Mouse (Mus musculus) myocyte (in vitro differentiated cells): ENCODE results near the gene Mc3r. TPM values are rescaled to one million over a fixed set of nuclear protein-coding genes. Genes with fewer than 3 reads are reported as not detected.

Experiments used
- H3K27me3 ChIP-seq: one replicate; pipeline ENCODE4 v1.6.1; 2011; ENCODE audit not compliant: control insufficient read depth, insufficient read depth, insufficient read length
- H3K36me3 ChIP-seq: one replicate; pipeline ENCODE4 v1.6.1; 2011; ENCODE audit not compliant: control insufficient read depth, insufficient read depth
- H3K4me2 ChIP-seq: one replicate; pipeline ENCODE4 v1.6.1; 2011; ENCODE audit warnings: low read depth, control low read depth
- H3K4me3 ChIP-seq: one replicate; pipeline ENCODE4 v1.5.1; 2011; ENCODE audit warnings: mild to moderate bottlenecking, control low read depth, moderate library complexity
- H3K79me2 ChIP-seq: one replicate; pipeline ENCODE4 v1.6.1; 2011; ENCODE audit not compliant: control insufficient read depth, insufficient read depth
- H3ac ChIP-seq: one replicate; pipeline ENCODE4 v1.6.1; 2011; ENCODE audit not compliant: control insufficient read depth, insufficient read length
- CEBPB ChIP-seq: IDR thresholded peaks from 2 replicates; pipeline ENCODE4 v1.6.1; 2011; ENCODE audit warnings: mild to moderate bottlenecking, moderate library complexity; ENCODE audit not compliant: poor library complexity, insufficient read depth, severe bottlenecking
- E2F4 ChIP-seq: IDR thresholded peaks from one replicate; pipeline ENCODE4 v1.6.1; 2011; ENCODE audit warnings: mild to moderate bottlenecking, control low read depth, moderate library complexity; ENCODE audit not compliant: insufficient read depth
- MAX ChIP-seq: IDR thresholded peaks from one replicate; pipeline ENCODE4 v1.6.1; 2011; ENCODE audit warnings: low read depth, mild to moderate bottlenecking, control low read depth
- MYOD1 ChIP-seq, 3 experiments: IDR thresholded peaks; one replicate each; pipeline ENCODE4 v1.6.1; 2011; ENCODE audit warnings: control low read depth in 2 of 3, low read depth in 2 of 3, mild to moderate bottlenecking in 2 of 3, moderate library complexity in 1 of 3; ENCODE audit not compliant: insufficient read length in 2 of 3, control insufficient read depth in 1 of 3
- MYOG ChIP-seq, 3 experiments: IDR thresholded peaks; one replicate each; pipeline ENCODE4 v1.6.1; 2011; ENCODE audit warnings: control low read depth in 2 of 3, low read depth in 2 of 3, mild to moderate bottlenecking in 2 of 3; ENCODE audit not compliant: insufficient read length in 2 of 3, control insufficient read depth in 1 of 3, insufficient read depth in 1 of 3
- POLR2A ChIP-seq: IDR thresholded peaks from one replicate; pipeline ENCODE4 v1.6.1; 2011; ENCODE audit warnings: low read depth, mild to moderate bottlenecking, control low read depth, moderate library complexity; ENCODE audit not compliant: insufficient read length
- POLR2AphosphoS2 ChIP-seq: IDR thresholded peaks from one replicate; pipeline ENCODE4 v1.6.1; 2011; ENCODE audit warnings: low read depth, control low read depth; ENCODE audit not compliant: insufficient read length
- REST ChIP-seq: IDR thresholded peaks from one replicate; pipeline ENCODE4 v1.6.1; 2011; ENCODE audit warnings: mild to moderate bottlenecking, control low read depth, moderate library complexity; ENCODE audit not compliant: insufficient read depth, insufficient read length
- SRF ChIP-seq: IDR thresholded peaks from one replicate; pipeline ENCODE4 v1.6.1; 2011; ENCODE audit warnings: low read depth; ENCODE audit not compliant: control insufficient read depth, insufficient read length
- TCF12 ChIP-seq: IDR thresholded peaks from one replicate; pipeline ENCODE4 v1.6.1; 2011; ENCODE audit warnings: mild to moderate bottlenecking, control low read depth; ENCODE audit not compliant: poor library complexity, insufficient read depth, severe bottlenecking
- TCF3 ChIP-seq: IDR thresholded peaks from one replicate; pipeline ENCODE4 v1.6.1; 2011; ENCODE audit warnings: low read depth, control low read depth; ENCODE audit not compliant: insufficient read length
- USF1 ChIP-seq: IDR thresholded peaks from one replicate; pipeline ENCODE4 v1.6.1; 2011; ENCODE audit warnings: low read depth, mild to moderate bottlenecking, control low read depth, moderate library complexity
- polyA plus RNA-seq: library from polyadenylated mRNA; unstranded; fragments of >200 nt; fragmentation: generic; extraction: Trizol; gene quantifications from one replicate; pipeline ENCODE4 v1.2.1, GENCODE M21; 2012; ENCODE audit warnings: missing spikeins

The Mc3r gene
- polyA plus RNA-seq, 1 experiment = not detected

GRCm38 (mm10) chr2:172299126-172299921 is 51.0 kb downstream of the Mc3r start:
- Histone ChIP-seq H3K4me2 (peak overlapping the region; percentile 19), H3K79me2 (no peaks in the 10 kb centered on the region), H3K4me3 (no peak overlapping the region), H3K27me3 (no peaks in the 10 kb centered on the region), H3ac (no peak overlapping the region), H3K36me3 (no peaks in the 10 kb centered on the region)
- TF ChIP-seq TCF12 (no peak), CEBPB (no peak), E2F4 (no peak), SRF (no peak), USF1 (no peak), MYOD1 (IDR thresholded peaks at IDR 0.05; ENCODE audit: control insufficient read depth in 1 of 3, insufficient read length in 2 of 3, low read depth in 2 of 3) (no peak), POLR2AphosphoS2 (no peak), TCF3 (no peak), REST (no peak), MAX (no peak), POLR2A (no peak), MYOG (IDR thresholded peaks at IDR 0.05; ENCODE audit: control insufficient read depth in 1 of 3, insufficient read depth in 1 of 3, insufficient read length in 2 of 3, low read depth in 2 of 3) (no peak)

Other genes with a start within 250 kb of the Mc3r start
- not detected for gene Cbln4, start 205.0 kb upstream of the Mc3r start, polyA plus RNA-seq
- 3.9 TPM for gene Fam210b, start 97.1 kb downstream of the Mc3r start, polyA plus RNA-seq
- 46.9 TPM for gene Aurka, start 122.0 kb downstream of the Mc3r start, polyA plus RNA-seq
- gene Cstf1, start 122.2 kb downstream of the Mc3r start, polyA plus RNA-seq = 28.3 TPM
- gene Cass4, start 145.3 kb downstream of the Mc3r start, polyA plus RNA-seq = 0.24 TPM
- gene Rtf2, start 192.1 kb downstream of the Mc3r start, polyA plus RNA-seq = 49.8 TPM
- 0.17 TPM for gene Gcnt7, start 210.1 kb downstream of the Mc3r start, polyA plus RNA-seq
- 0.08 TPM for gene Fam209, start 224.0 kb downstream of the Mc3r start, polyA plus RNA-seq